Mouse (Mus musculus): ENCODE data around the gene Mfsd14a. TPM values are rescaled to one million over a fixed set of nuclear protein-coding genes. Genes with fewer than 3 reads are reported as not detected.

The Mfsd14a gene
- polyA plus RNA-seq, 1 experiment, result 28.6 TPM

DNA sequence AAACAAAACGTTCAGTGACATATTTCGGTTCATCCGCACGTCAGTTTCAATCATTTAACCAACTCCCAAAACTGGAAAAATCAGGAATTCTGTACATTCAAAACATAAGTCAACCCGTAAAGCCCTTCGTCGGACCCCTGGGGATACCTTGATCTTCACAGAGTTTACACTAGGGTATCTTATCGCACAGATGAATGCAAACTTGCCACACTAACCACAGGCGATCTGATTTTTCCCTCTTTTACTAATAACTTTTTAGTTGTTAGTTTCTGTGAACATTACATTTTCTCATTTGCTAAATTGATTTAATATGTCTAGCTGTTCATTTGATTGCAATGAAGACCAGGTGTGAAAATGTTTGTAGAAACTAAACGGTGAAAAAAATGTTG is 66.9 kb downstream of the Mfsd14a start:
- Histone ChIP-seq H3K36me3 (ENCODE audit: control insufficient read depth, insufficient read depth, low read length) (peaks cover 8% of the 10 kb centered on the region), H3K4me3 (ENCODE audit: control insufficient read depth, insufficient read depth, low read length) (peak overlapping the region; percentile 90), H3K27me3 (ENCODE audit: control insufficient read depth, insufficient read depth, low read length) (no peaks in the 10 kb centered on the region), H3K4me1 (replicated peaks; ENCODE audit: control insufficient read depth, insufficient read depth, low read length) (no peaks in the 10 kb centered on the region), H3K27ac (ENCODE audit: control insufficient read depth, insufficient read depth, low read length) (no peak overlapping the region)
- no peak for TF ChIP-seq CTCF (IDR thresholded peaks at IDR 0.05; ENCODE audit: borderline replicate concordance, control insufficient read depth, extremely low read depth, insufficient read depth, low read length, poor library complexity)
- no peak for TF ChIP-seq POLR2A (IDR thresholded peaks at IDR 0.05; ENCODE audit: control insufficient read depth, extremely low read depth, insufficient read depth, low read length, poor library complexity)
- DNase-seq, result no peak
- 7% methylated on average over 10 of the region's 10 CpGs for WGBS

DNA sequence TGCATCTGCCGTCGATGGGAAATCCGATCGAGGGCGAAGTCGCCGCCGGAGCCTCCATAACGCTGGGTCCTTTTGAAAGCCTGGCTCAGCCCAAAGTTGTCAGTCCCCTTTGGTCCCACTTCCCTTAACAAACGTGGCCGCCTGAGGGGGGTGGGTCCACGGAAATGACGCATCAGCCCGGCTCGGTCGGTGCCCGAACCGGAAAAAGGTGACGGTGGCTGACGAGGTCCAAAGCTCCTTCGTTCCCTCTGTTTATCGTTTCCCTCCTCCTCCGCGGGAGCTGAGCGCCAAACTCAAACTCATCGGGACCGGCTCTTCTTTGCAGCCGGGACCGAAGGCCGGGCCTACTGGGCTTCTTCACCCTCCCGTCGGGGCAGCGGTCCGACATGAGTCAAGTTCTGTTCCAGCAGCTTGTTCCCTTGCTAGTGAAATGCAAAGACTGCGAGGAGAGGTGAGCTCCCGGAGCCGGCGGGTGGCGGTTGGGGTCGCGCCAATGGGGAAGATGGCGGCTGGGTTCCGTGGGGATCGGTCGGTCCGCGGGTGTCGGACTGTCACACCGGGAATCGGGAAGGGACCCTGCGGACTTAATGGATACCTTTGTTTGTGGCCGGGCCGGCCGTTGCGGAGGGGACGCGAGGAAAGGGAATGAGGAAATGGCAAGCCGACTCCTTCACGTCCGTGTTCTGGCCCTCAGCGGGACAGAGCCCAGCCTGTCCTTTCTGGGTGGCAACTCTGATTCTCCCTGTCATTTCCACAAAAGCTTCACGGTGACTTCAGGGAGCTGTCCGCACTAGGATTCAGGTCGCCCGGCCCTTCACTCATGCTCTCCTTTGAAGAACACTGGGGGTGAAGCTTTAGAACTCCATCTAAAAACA is 67.5 kb downstream of the Mfsd14a start, which contains the start of gene Sass6:
Gene Sass6, plus strand, starts transcription at position 255 of the 875 bp plus-strand sequence.
- DNase-seq, result peak; percentile 99
- TF ChIP-seq CTCF (IDR thresholded peaks at IDR 0.05; ENCODE audit: borderline replicate concordance, control insufficient read depth, extremely low read depth, insufficient read depth, low read length, poor library complexity), result peak; percentile 32; the same call in 1 of the 2 replicates
- TF ChIP-seq POLR2A (IDR thresholded peaks at IDR 0.05; ENCODE audit: control insufficient read depth, extremely low read depth, insufficient read depth, low read length, poor library complexity), result peak; percentile 61
- WGBS, result under 1% methylated on average over 65 of the region's 65 CpGs

DNA sequence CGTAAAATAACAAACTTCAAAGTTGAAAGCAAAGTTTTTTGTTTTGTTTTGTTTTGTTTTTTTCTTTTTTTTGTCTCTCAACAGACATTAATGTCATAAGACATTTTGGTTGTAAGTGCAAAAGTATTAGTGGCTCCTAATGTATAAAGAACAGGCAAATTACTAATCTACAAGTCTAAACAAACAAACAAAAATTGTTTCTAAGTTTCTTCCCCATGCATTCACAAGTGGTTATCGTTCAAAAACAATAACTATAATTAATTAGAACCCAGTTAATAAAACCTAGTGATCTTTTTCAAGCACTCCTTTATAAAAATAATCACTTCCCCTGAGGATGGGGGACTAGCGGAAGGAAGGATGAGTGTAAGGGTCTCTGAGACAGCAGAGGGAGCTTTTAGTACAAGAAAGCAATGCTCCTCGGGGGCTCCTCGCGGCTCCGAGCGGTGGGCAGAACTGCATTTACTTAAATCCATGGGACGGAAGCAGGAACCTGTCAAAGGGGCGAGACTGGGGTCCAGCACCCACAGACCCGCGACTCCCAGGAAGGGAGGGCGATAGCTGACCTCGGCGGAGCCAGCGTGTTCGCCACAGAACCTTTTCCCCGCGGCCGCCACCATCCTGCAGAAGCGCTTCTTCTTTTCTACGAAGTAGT is 68.3 kb downstream of the Mfsd14a start:
- no peaks in the 10 kb centered on the region for H3K4me1 ChIP-seq (replicated peaks; ENCODE audit: control insufficient read depth, insufficient read depth, low read length)
- H3K27me3 ChIP-seq (ENCODE audit: control insufficient read depth, insufficient read depth, low read length), result no peaks in the 10 kb centered on the region
- WGBS, result 2% methylated on average over 22 of the region's 22 CpGs
- H3K27ac ChIP-seq (ENCODE audit: control insufficient read depth, insufficient read depth, low read length), result peak overlapping the region; percentile 67
- peaks cover 21% of the 10 kb centered on the region for H3K36me3 ChIP-seq (ENCODE audit: control insufficient read depth, insufficient read depth, low read length)
- TF ChIP-seq POLR2A (IDR thresholded peaks at IDR 0.05; ENCODE audit: control insufficient read depth, extremely low read depth, insufficient read depth, low read length, poor library complexity) (no peak), CTCF (IDR thresholded peaks at IDR 0.05; ENCODE audit: borderline replicate concordance, control insufficient read depth, extremely low read depth, insufficient read depth, low read length, poor library complexity) (no peak)
- DNase-seq, result no peak
- peak overlapping the region; percentile 96 for H3K4me3 ChIP-seq (ENCODE audit: control insufficient read depth, insufficient read depth, low read length)

More for the DNA sequence above, 67.5 kb downstream of the Mfsd14a start, which contains the start of gene Sass6:
- peaks cover 13% of the 10 kb centered on the region for H3K36me3 ChIP-seq (ENCODE audit: control insufficient read depth, insufficient read depth, low read length)
- no peaks in the 10 kb centered on the region for H3K4me1 ChIP-seq (replicated peaks; ENCODE audit: control insufficient read depth, insufficient read depth, low read length)
- H3K27ac ChIP-seq (ENCODE audit: control insufficient read depth, insufficient read depth, low read length), result peak within 1 kb of the TSS; percentile 67
- H3K4me3 ChIP-seq (ENCODE audit: control insufficient read depth, insufficient read depth, low read length), result peak within 1 kb of the TSS; percentile 96
- H3K27me3 ChIP-seq (ENCODE audit: control insufficient read depth, insufficient read depth, low read length), result no peaks in the 10 kb centered on the region

DNA sequence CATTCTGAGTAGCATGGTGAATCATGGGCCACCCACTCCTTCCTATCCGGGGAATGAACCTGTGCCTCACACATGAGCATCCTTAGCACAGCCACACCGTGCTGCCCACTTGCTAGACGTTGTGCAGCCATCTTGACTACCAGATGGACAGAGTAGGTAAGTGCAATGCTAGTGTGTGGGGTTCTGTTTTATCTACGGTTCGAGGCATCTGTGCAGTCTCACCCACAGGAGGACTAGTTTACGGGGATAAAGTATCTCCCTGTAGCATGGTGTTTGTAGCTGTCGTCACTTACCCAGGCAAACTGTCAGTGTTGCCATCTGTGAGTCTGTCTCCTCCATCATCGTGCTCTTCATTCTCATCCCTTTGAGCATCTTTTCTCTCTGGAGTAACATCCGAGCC is 80.3 kb downstream of the Mfsd14a start:
- Histone ChIP-seq H3K27me3 (ENCODE audit: control insufficient read depth, insufficient read depth, low read length) (no peaks in the 10 kb centered on the region), H3K27ac (ENCODE audit: control insufficient read depth, insufficient read depth, low read length) (no peak overlapping the region), H3K4me3 (ENCODE audit: control insufficient read depth, insufficient read depth, low read length) (no peak overlapping the region), H3K4me1 (replicated peaks; ENCODE audit: control insufficient read depth, insufficient read depth, low read length) (no peaks in the 10 kb centered on the region), H3K36me3 (ENCODE audit: control insufficient read depth, insufficient read depth, low read length) (peaks cover 42% of the 10 kb centered on the region)
- no peak for DNase-seq
- 96% methylated on average over 9 of the region's 9 CpGs for WGBS
- no peak for TF ChIP-seq POLR2A (IDR thresholded peaks at IDR 0.05; ENCODE audit: control insufficient read depth, extremely low read depth, insufficient read depth, low read length, poor library complexity)
- no peak for TF ChIP-seq CTCF (IDR thresholded peaks at IDR 0.05; ENCODE audit: borderline replicate concordance, control insufficient read depth, extremely low read depth, insufficient read depth, low read length, poor library complexity)

Other genes starting within 250 kb of the Mfsd14a start
- 8.0 and 11.5 TPM in 2 replicates for gene Cdc14a, start 238.6 kb downstream of the Mfsd14a start, polyA plus RNA-seq (2012; rRNA removed)
- 34.9 and 36.7 TPM in 2 replicates for gene Rtca, start 154.5 kb downstream of the Mfsd14a start, polyA plus RNA-seq (2012; rRNA removed)
- gene Dbt, start 149.6 kb downstream of the Mfsd14a start, polyA plus RNA-seq (2012; rRNA removed), result 7.4 and 8.7 TPM in 2 replicates
- 0.31 and 1.7 TPM in 2 replicates for gene Lrrc39, start 99.7 kb downstream of the Mfsd14a start, polyA plus RNA-seq (2012; rRNA removed)
- gene Sass6, start 67.7 kb downstream of the Mfsd14a start, polyA plus RNA-seq (2012; rRNA removed), result 7.6 and 8.9 TPM in 2 replicates
- 10.7 and 12.9 TPM in 2 replicates for gene Trmt13, start 48.1 kb downstream of the Mfsd14a start, polyA plus RNA-seq (2012; rRNA removed)
- not detected in 2 replicates for gene Gm43191, start 18.6 kb upstream of the Mfsd14a start, polyA plus RNA-seq (2012; rRNA removed)
- gene Slc35a3, start 50.2 kb upstream of the Mfsd14a start, polyA plus RNA-seq (2012; rRNA removed), result 6.8 and 11.1 TPM in 2 replicates
- gene Agl, start 145.5 kb upstream of the Mfsd14a start, polyA plus RNA-seq (2012; rRNA removed), result 8.0 and 8.9 TPM in 2 replicates
- 19.2 and 24.8 TPM in 2 replicates for gene Frrs1, start 196.8 kb upstream of the Mfsd14a start, polyA plus RNA-seq (2012; rRNA removed)

Measured in thymus, adult 2 months (tissue).